Mouse (Mus musculus) liver, adult 2 months (tissue): ENCODE measurements at regions not wholly inside any gene's neighbourhood (a gene's known extent, or its start where the extent isn't known, plus 50 kb on each side); places are given as distances from the start of the nearest gene placed in this dataset.

Source experiments
- DNase-seq: peaks from one replicate; pipeline ENCODE4 v3.0.0-alpha.2; 2011; ENCODE audit warnings: low read depth, low spot score; ENCODE audit errors: extremely low read depth
- H3K27ac ChIP-seq: fragments of 200-500 bp; replicated peaks from 2 replicates; pipeline ENCODE4 v1.5.1; 2012; ENCODE audit warnings: low read depth, mild to moderate bottlenecking, control low read depth, inconsistent platforms, low read length; ENCODE audit not compliant: insufficient read depth
- H3K27me3 ChIP-seq: fragments of 200-500 bp; 2 replicates; pipeline ENCODE4 v1.6.1; 2012; ENCODE audit warnings: mild to moderate bottlenecking, moderate library complexity, low read length, inconsistent platforms; ENCODE audit not compliant: control insufficient read depth, insufficient read depth
- H3K36me3 ChIP-seq: fragments of 200-500 bp; 2 replicates; pipeline ENCODE4 v1.6.1; 2012; ENCODE audit warnings: low read length, inconsistent platforms; ENCODE audit not compliant: control insufficient read depth, insufficient read depth
- H3K4me1 ChIP-seq: fragments of 200-500 bp; 2 replicates; pipeline ENCODE4 v1.6.1; 2011; ENCODE audit warnings: low read length; ENCODE audit not compliant: control insufficient read depth, insufficient read depth
- H3K4me3 ChIP-seq: fragments of 200-500 bp; 2 replicates; pipeline ENCODE4 v1.5.1; 2011; ENCODE audit warnings: low read depth, mild to moderate bottlenecking, control low read depth, low read length, moderate library complexity; ENCODE audit not compliant: insufficient read depth
- H3K79me2 ChIP-seq: fragments of 200-500 bp; 2 replicates; pipeline ENCODE4 v1.6.1; 2012; ENCODE audit warnings: inconsistent platforms, mild to moderate bottlenecking, low read length, moderate library complexity; ENCODE audit not compliant: control insufficient read depth, insufficient read depth
- H3K9ac ChIP-seq: fragments of 200-500 bp; 2 replicates; pipeline ENCODE4 v1.6.1; 2012; ENCODE audit warnings: low read depth, mild to moderate bottlenecking, control low read depth, inconsistent platforms, low read length
- CTCF ChIP-seq: fragments of 200-500 bp; IDR thresholded peaks from 2 replicates; pipeline ENCODE4 v1.5.1; 2011; ENCODE audit warnings: low read depth, low read length, control low read depth
- POLR2A ChIP-seq: fragments of 200-500 bp; IDR thresholded peaks from 2 replicates; pipeline ENCODE4 v1.6.1; 2011; ENCODE audit warnings: low read length, control low read depth; ENCODE audit not compliant: insufficient read depth; ENCODE audit errors: extremely low read depth
- WGBS: fragments of 180-500 bp; shearing (Covaris S2); methylation state at CpG from one replicate; pipeline ENCODE4 v1.1.7; 2018; 5-methylcytosine and 5-hydroxymethylcytosine counted together

DNA sequence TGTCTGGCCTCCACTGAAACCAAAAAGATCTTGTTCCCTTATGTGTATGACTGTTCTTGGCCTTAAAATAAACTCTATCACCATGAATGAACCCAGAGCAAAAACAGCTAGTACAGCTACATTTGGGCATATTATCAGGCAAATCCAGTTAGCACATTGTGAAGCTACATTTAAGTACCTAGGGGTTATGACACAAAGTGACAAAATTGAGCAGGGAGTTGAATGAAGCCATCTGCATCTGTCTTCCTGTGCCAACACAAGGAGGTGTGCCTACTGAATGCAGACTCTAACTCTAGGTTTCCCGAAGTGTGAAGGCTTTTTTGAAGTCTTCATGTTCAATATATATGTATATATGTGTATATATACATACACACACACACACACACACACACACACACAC, 169.9 kb upstream of the Tmem161b start:
- no peak overlapping the region for H3K27ac ChIP-seq
- DNase-seq = no peak
- no peaks in the 10 kb centered on the region for H3K79me2 ChIP-seq
- H3K4me3 ChIP-seq = no peak overlapping the region
- H3K9ac ChIP-seq = no peak overlapping the region
- H3K36me3 ChIP-seq = no peaks in the 10 kb centered on the region
- no peaks in the 10 kb centered on the region for H3K27me3 ChIP-seq
- no peak for TF ChIP-seq CTCF
- no peak for TF ChIP-seq POLR2A
- WGBS = 59% methylated on average over 1 of the region's 1 CpGs
- H3K4me1 ChIP-seq = no peaks in the 10 kb centered on the region

GRCm38 (mm10) chr13:84054956-84055355, 167.1 kb upstream of the Tmem161b start:
- no peak for DNase-seq
- H3K27me3 ChIP-seq = no peaks in the 10 kb centered on the region

GRCm38 (mm10) chr13:84055576-84055975, 166.5 kb upstream of the Tmem161b start:
- Histone ChIP-seq H3K27me3 (no peaks in the 10 kb centered on the region), H3K9ac (no peak overlapping the region), H3K36me3 (no peaks in the 10 kb centered on the region), H3K27ac (no peak overlapping the region), H3K79me2 (no peaks in the 10 kb centered on the region), H3K4me3 (no peak overlapping the region), H3K4me1 (no peaks in the 10 kb centered on the region)
- DNase-seq = no peak
- no peak for TF ChIP-seq POLR2A
- no peak for TF ChIP-seq CTCF

More at GRCm38 (mm10) chr13:84054956-84055355, 167.1 kb upstream of the Tmem161b start:
- Histone ChIP-seq H3K79me2 (no peaks in the 10 kb centered on the region), H3K4me3 (no peak overlapping the region), H3K9ac (no peak overlapping the region), H3K4me1 (no peaks in the 10 kb centered on the region), H3K36me3 (no peaks in the 10 kb centered on the region), H3K27ac (no peak overlapping the region)
- WGBS = 68% methylated on average over 7 of the region's 7 CpGs
- TF ChIP-seq CTCF (no peak), POLR2A (no peak)

GRCm38 (mm10) chr13:84056451-84056850, 165.6 kb upstream of the Tmem161b start:
- WGBS = 45% methylated on average over 3 of the region's 3 CpGs
- no peak for TF ChIP-seq CTCF
- TF ChIP-seq POLR2A = no peak
- H3K27me3 ChIP-seq = no peaks in the 10 kb centered on the region

GRCm38 (mm10) chr13:84056998-84057397, 165.1 kb upstream of the Tmem161b start:
- Histone ChIP-seq H3K4me1 (no peaks in the 10 kb centered on the region), H3K27me3 (no peaks in the 10 kb centered on the region), H3K4me3 (no peak overlapping the region), H3K79me2 (no peaks in the 10 kb centered on the region), H3K27ac (no peak overlapping the region), H3K9ac (no peak overlapping the region), H3K36me3 (no peaks in the 10 kb centered on the region)
- no peak for TF ChIP-seq CTCF
- WGBS = 83% methylated on average over 5 of the region's 5 CpGs
- DNase-seq = no peak

More at GRCm38 (mm10) chr13:84056451-84056850, 165.6 kb upstream of the Tmem161b start:
- no peaks in the 10 kb centered on the region for H3K4me1 ChIP-seq
- H3K27ac ChIP-seq = no peak overlapping the region
- H3K79me2 ChIP-seq = no peaks in the 10 kb centered on the region
- H3K9ac ChIP-seq = no peak overlapping the region
- H3K4me3 ChIP-seq = no peak overlapping the region
- DNase-seq = no peak
- H3K36me3 ChIP-seq = no peaks in the 10 kb centered on the region

DNA sequence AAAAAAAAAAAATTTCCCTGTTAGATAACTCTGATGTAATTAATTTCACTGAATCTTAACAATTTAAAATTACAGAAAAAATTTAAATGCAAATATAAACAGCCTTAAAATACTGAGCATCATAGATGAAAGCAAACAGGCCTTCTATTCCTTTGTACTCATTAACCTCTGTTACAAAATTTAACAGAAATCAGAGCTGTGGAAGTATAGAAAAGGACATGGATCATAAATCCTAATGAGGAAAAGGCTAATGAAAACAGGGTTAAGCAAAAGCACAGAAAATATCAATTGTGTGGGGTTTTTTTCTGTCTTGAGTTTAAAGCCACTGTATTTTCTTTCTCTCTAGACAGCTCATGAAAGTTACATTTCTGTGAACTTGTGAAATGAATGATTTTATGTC, 164.6 kb upstream of the Tmem161b start:
- TF ChIP-seq POLR2A (no peak), CTCF (no peak)
- Histone ChIP-seq H3K4me3 (no peak overlapping the region), H3K27me3 (no peaks in the 10 kb centered on the region), H3K9ac (no peak overlapping the region), H3K36me3 (no peaks in the 10 kb centered on the region), H3K4me1 (no peaks in the 10 kb centered on the region), H3K27ac (no peak overlapping the region), H3K79me2 (no peaks in the 10 kb centered on the region)
- DNase-seq = no peak
